Mouse (Mus musculus) CD8-positive naive resting alpha-beta T cell, adult 57 days (primary cell): ENCODE measurements around the gene Nfyc. TPM values are rescaled to one million over a fixed set of nuclear protein-coding genes. Genes with fewer than 3 reads are reported as not detected.

Source experiments
- total RNA-seq: library from RNA; stranded (reverse); gene quantifications from one replicate; pipeline ENCODE4 v1.2.4, GENCODE M21; 2023

The Nfyc gene
- total RNA-seq = 74.8 TPM

DNA sequence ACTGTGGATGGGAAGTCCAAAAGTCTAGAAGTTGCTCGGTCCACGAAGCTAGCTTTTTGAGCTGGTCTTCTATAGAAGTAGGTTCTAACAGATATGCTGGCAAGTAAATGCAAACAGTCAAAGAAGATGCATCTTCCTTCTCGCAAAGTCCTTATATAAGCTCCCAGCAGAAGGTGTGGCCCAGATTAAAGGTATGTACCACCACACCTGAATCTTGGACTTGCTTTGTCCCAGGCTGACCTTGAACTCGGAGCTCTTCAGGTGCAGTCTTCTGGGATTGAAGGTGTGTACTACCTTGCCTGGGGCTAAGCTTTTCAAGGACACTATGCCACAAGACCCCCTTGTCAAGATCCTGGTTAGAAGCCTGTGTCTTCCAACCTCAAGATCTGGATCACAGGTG is at the start of gene Nfyc:
Nfyc (minus strand) TSS at position 101 of the 400 bp plus-strand sequence.

DNA sequence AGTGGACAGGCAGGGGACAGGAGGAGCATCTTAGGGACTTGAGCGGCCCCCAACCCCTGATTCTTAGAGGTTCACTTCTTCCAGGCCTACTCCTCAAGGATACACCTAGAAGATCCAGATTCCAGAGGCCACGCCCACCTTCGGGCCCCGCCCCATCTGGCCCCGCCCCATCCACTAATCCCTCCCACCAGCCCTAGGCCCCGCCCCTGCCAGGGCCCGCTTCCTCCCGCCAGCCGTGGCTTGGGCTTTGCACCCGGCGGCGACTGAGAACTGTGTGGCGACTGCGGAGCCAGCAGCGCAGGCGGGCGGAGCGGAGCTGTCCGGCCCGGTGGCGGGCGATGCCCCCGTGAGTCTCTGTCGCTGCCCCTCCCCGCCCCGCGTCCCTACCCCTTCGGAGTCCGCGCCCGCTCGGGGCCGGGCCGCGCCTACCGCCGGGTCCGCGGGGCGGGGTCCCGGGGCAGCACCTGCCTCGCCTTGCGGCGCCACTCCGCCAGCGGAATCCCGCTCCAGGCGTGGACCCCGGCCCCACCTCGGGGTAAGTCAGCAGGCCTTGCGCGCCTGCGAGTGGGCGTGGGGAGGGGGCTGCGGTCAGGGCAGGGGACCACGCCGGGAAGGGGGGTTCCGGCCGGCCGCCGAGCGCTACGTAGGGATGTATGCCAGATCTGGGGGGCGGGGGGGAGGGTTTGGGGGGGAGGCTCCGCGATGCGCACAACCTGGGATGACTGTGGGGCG is 23.4 kb upstream of the Nfyc start, which contains the start of gene Rims3:
Rims3 (plus strand) TSS at position 229 of the 732 bp plus-strand sequence.

DNA sequence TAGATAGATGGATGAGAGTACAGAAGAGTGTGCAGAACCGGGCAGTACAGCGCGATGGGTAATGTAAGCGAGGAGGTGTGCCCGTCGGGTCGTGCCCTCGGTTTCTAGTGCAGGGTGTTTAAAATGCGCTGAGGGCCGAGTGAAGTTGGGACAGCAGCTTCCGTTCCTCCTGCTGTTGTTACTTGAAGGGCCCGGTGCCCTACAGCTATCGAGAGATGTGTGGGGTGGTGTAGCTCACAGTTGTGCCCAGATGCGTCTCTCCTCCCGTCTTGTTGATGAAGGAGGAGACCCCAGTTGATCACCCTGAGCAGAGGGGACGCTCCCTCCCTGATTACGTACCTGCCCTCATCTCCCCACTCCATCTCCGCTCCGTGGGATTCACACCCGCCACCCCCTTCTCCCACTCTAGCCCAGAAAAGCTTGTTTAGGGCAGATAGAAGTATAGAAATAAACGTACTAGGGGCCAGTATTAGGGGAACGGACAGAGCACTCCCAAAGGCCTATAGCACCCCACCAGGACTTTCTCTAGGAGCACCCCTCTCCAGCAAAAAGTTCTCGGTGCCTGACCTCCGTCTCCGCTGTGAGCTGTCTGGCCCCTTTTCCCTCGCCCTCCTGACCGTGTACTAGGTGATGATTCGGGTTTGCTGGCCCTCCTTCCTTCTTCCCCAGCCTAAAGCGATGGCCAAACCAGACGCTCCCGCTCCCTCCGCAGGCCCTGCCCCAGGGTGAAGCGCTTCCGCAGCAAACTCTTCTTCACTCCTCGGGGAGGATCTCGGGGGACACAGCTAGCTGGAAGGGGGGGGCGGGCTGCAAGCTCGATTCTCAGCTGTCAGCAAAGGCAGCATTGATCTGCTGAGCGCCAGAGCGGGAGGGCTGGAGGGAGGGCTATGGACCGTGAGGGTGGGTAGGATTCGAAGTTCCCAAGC is 83.2 kb downstream of the Nfyc start, which contains the start of gene Kcnq4:
Kcnq4 (minus strand) TSS at position 672 of the 926 bp plus-strand sequence.

Other genes with a start within 250 kb of the Nfyc start
- not detected for gene Gm8439, start 242.8 kb downstream of the Nfyc start, total RNA-seq
- gene Cited4, start 165.0 kb downstream of the Nfyc start, total RNA-seq = 0.70 TPM
- not detected for gene Kcnq4, start 83.0 kb downstream of the Nfyc start, total RNA-seq
- 3.0 TPM for gene Rims3, start 23.2 kb upstream of the Nfyc start, total RNA-seq
- 8.3 TPM for gene Exo5, start 93.4 kb upstream of the Nfyc start, total RNA-seq
- gene Zfp69, start 120.1 kb upstream of the Nfyc start, total RNA-seq = 11.4 TPM
- gene Smap2, start 185.7 kb upstream of the Nfyc start, total RNA-seq = 273 TPM
- gene Col9a2, start 207.8 kb upstream of the Nfyc start, total RNA-seq = not detected